Mouse (Mus musculus): ENCODE data around the gene Tbl1xr1. TPM values are rescaled to one million over a fixed set of nuclear protein-coding genes. Genes with fewer than 3 reads are reported as not detected.

The Tbl1xr1 gene
- total RNA-seq, 2 experiments from 2014 or later, result 61.0 to 74.9 TPM

GRCm38 (mm10) chr3:22198802-22199201, 122.3 kb downstream of the Tbl1xr1 start:
- no peak for DNase-seq

DNA sequence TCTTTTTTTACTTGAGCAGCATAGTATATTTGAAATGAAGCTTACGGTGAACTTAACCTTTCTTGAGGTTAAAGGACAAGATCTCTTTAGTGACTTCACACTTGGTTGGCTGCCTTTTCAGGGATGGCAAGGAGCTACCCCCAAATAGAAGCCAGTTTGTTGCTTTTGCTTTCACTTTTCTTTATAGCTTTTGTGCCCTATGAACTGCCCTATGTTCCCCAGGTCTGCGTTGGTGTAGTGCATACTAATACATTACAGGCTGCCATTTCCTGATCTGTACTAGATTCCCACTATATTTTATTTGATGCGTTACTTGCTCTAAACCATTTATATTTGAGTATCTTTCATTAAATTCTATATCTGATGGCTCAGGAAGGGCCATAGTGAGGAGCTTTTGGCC, 127.7 kb downstream of the Tbl1xr1 start:
- DNase-seq, result no peak

- no peak for DNase-seq
Measured at GRCm38 (mm10) chr3:22221557-22221956, 145.1 kb downstream of the Tbl1xr1 start.

DNA sequence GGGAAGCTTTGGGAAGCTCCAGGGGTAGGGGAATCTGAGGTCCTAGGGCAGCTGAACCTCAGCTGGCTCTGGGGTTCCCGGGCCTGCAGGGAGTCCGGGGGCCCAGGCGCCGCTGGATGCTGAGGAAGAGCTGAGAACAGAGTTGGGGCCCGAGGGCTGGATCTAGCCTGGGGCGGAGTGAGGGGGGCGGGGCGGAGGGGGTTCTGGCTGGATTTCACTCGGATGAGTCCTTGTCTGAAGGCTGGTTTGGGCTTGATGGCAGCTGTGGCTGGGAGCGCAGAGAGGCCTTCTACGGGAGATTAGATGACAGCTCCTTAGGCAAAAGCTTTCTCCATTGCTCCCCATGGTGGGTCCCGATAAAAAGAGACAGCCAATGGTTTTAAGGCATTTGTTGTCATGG, 145.9 kb downstream of the Tbl1xr1 start:
- no peak for DNase-seq

DNA sequence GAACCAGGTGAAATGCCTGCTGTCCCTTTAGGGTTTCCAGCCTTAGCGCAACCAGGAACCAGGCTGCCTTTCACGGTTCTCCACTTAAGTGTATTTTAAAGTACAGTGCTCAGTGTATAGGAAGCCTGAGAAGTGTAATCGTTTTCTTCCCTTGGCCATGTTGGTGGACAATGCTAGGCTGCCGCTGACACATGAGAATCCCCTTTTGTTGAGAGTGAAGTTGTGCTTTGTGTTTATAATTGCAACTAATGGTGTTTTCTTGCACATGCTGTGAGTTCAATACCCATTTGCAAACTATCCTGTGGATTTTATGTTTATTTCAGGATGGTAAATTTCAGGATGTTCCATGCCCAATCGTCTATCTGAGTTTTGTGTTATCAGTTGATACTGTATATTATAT, 146.6 kb downstream of the Tbl1xr1 start:
- DNase-seq, result no peak

- DNase-seq, result no peak
Measured at GRCm38 (mm10) chr3:22228052-22228451, 151.6 kb downstream of the Tbl1xr1 start.

DNA sequence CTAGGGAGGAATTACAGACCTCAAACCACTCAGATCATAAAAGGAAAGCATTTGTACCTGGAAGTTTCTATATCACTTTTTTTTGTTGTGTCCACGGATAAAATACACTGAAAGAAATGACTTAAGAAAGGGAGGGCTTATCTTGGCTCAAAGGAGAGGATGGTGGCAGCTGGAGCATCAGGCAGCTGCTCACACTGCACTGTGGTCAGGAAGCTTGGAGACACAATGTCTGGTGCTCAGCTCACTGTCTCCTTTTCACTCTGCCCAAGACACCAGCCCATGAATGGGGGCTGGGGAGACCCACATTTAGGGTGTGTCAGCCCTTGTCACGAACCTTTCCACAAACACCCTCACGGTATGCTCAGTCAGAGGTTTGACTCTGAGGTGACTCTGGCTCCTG, 154.2 kb downstream of the Tbl1xr1 start:
- no peak for DNase-seq

DNA sequence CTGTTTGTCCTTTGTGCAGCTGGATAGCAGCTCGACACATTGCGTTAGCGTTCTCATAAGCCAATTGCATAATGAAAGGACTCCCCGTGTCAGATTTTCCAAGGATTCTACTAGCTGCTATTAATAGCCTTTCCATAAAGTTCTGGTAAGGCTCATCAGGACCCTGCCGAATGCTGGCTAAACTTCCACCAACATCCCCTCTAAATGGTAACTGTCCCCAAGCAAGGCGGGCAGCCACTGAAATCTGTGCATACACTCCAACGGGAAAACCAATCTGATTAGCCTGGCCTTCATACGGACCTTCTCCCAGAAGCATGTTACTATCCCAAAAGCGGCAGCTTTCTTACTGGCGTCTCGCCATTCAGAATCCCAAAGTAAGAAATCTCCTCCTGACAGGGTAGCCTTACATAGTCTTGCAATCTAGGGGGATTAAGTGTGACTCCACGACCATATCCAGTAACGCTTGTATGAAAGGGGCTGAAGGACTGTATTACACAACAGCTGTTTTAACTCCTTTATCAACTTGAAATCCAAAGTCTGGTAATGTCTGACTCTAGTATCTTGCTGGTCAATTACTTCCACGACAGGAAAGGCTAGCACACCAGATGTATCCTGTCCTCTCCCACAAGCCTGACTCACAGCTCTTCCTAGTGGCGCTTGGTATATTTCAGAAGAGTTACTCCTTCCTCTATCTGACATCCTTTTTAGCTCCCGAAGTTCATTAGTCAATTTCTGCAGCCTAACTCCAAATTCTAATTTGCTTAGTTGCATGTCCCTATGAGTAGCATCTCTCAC, 161.9 kb downstream of the Tbl1xr1 start:
- DNase-seq, result peak; percentile 53 to 68

Data from heart, adult 18-20 months (tissue).